Mouse (Mus musculus): Measurements from ENCODE around the gene Abhd6. TPM values are rescaled to one million over a fixed set of nuclear protein-coding genes. Genes with fewer than 3 reads are reported as not detected.

The Abhd6 gene
- polyA plus RNA-seq, 1 experiment from 2014 or later, result 36.1 TPM

GRCm38 (mm10) chr14:8092573-8092972 lies 89.9 kb downstream of the Abhd6 start:
- Histone ChIP-seq H3K36me3 (peaks cover 33% of the 10 kb centered on the region), H3K27me3 (no peaks in the 10 kb centered on the region), H3K9ac (no peak overlapping the region), H3K4me1 (replicated peaks) (peaks cover under 1% of the 10 kb centered on the region), H3K9me3 (no peaks in the 10 kb centered on the region), H3K4me2 (no peak overlapping the region), H3K27ac (replicated peaks) (no peak overlapping the region), H3K4me3 (no peak overlapping the region)
- 0 out of 2 replicates have a peak, but pooled peaks have one; percentile 49 for ATAC-seq (ENCODE audit: low FRiP score, low read depth)
- 96% methylated on average over 2 of the region's 2 CpGs for WGBS

- Histone ChIP-seq H3K36me3 (peaks cover 28% of the 10 kb centered on the region), H3K4me2 (no peak overlapping the region), H3K9ac (no peak overlapping the region), H3K27me3 (no peaks in the 10 kb centered on the region), H3K4me1 (replicated peaks) (peaks cover 4% of the 10 kb centered on the region), H3K9me3 (no peaks in the 10 kb centered on the region), H3K4me3 (no peak overlapping the region), H3K27ac (replicated peaks) (no peak overlapping the region)
- 27% methylated on average over 5 of the region's 5 CpGs for WGBS
- ATAC-seq (ENCODE audit: low FRiP score, low read depth), result no peak
Observed at GRCm38 (mm10) chr14:8093427-8093826, 90.7 kb downstream of the Abhd6 start.

- Histone ChIP-seq H3K9ac (no peak overlapping the region), H3K36me3 (peaks cover 12% of the 10 kb centered on the region; the same call in 1 of the 2 replicates), H3K27ac (replicated peaks) (no peak overlapping the region), H3K9me3 (no peaks in the 10 kb centered on the region), H3K4me3 (no peak overlapping the region), H3K4me1 (replicated peaks) (peaks cover 17% of the 10 kb centered on the region), H3K27me3 (no peaks in the 10 kb centered on the region), H3K4me2 (no peak overlapping the region)
- no peak for ATAC-seq (ENCODE audit: low FRiP score, low read depth)
- WGBS, result 68% methylated on average over 3 of the region's 3 CpGs
Observed at GRCm38 (mm10) chr14:8094931-8095561, 92.3 kb downstream of the Abhd6 start.

- Histone ChIP-seq H3K9ac (no peak overlapping the region), H3K9me3 (no peaks in the 10 kb centered on the region), H3K4me3 (no peak overlapping the region), H3K4me1 (replicated peaks) (peaks cover 19% of the 10 kb centered on the region), H3K27ac (replicated peaks) (no peak overlapping the region), H3K4me2 (no peak overlapping the region), H3K36me3 (peaks cover 7% of the 10 kb centered on the region; the same call in 1 of the 2 replicates), H3K27me3 (no peaks in the 10 kb centered on the region)
- no peak for ATAC-seq (ENCODE audit: low FRiP score, low read depth)
- WGBS, result 78% methylated on average over 7 of the region's 7 CpGs
Observed at GRCm38 (mm10) chr14:8095562-8095950, 92.9 kb downstream of the Abhd6 start.

GRCm38 (mm10) chr14:8097978-8098686 lies 95.4 kb downstream of the Abhd6 start, which contains the start of gene Pxk:
Gene Pxk, plus strand, starts transcription at chr14:8098211.
- WGBS, result under 1% methylated on average over 76 of the region's 89 CpGs
- peak; percentile 94 for ATAC-seq (ENCODE audit: low FRiP score, low read depth)

GRCm38 (mm10) chr14:8098687-8098995 lies 95.9 kb downstream of the Abhd6 start:
- Histone ChIP-seq H3K9ac (peak overlapping the region; percentile 90), H3K4me3 (peak overlapping the region; percentile 82), H3K27ac (replicated peaks) (peak overlapping the region; percentile 85), H3K4me1 (replicated peaks) (peaks cover 35% of the 10 kb centered on the region), H3K36me3 (no peaks in the 10 kb centered on the region), H3K9me3 (no peaks in the 10 kb centered on the region), H3K27me3 (no peaks in the 10 kb centered on the region), H3K4me2 (peak overlapping the region; percentile 71)
- under 1% methylated on average over 5 of the region's 5 CpGs for WGBS
- peak; percentile 13; the same call in 1 of the 2 replicates for ATAC-seq (ENCODE audit: low FRiP score, low read depth)

More at GRCm38 (mm10) chr14:8097978-8098686, 95.4 kb downstream of the Abhd6 start, which contains the start of gene Pxk:
- H3K9me3 ChIP-seq, result no peaks in the 10 kb centered on the region
- H3K4me3 ChIP-seq, result peak within 1 kb of the TSS; percentile 82
- no peaks in the 10 kb centered on the region for H3K27me3 ChIP-seq
- peak within 1 kb of the TSS; percentile 85 for H3K27ac ChIP-seq (replicated peaks)
- peaks cover 30% of the 10 kb centered on the region for H3K4me1 ChIP-seq (replicated peaks)
- H3K36me3 ChIP-seq, result no peaks in the 10 kb centered on the region
- peak within 1 kb of the TSS; percentile 90 for H3K9ac ChIP-seq
- peak within 1 kb of the TSS; percentile 71 for H3K4me2 ChIP-seq

- no peak for ATAC-seq (ENCODE audit: low FRiP score, low read depth)
Observed at GRCm38 (mm10) chr14:8099561-8100021, 96.9 kb downstream of the Abhd6 start.

GRCm38 (mm10) chr14:8101886-8102285 lies 99.2 kb downstream of the Abhd6 start:
- 82% methylated on average over 8 of the region's 8 CpGs for WGBS
- H3K27ac ChIP-seq (replicated peaks), result no peak overlapping the region
- no peaks in the 10 kb centered on the region for H3K9me3 ChIP-seq
- no peak for ATAC-seq (ENCODE audit: low FRiP score, low read depth)
- H3K36me3 ChIP-seq, result no peaks in the 10 kb centered on the region
- no peak overlapping the region for H3K4me2 ChIP-seq
- peaks cover 39% of the 10 kb centered on the region for H3K4me1 ChIP-seq (replicated peaks)
- H3K4me3 ChIP-seq, result no peak overlapping the region
- H3K9ac ChIP-seq, result no peak overlapping the region
- no peaks in the 10 kb centered on the region for H3K27me3 ChIP-seq

More at GRCm38 (mm10) chr14:8099561-8100021, 96.9 kb downstream of the Abhd6 start:
- no peak overlapping the region for H3K27ac ChIP-seq (replicated peaks)
- peak overlapping the region; percentile 90; the same call in 1 of the 2 replicates for H3K9ac ChIP-seq
- H3K4me3 ChIP-seq, result peak overlapping the region; percentile 82
- WGBS, result 65% methylated on average over 10 of the region's 10 CpGs
- peaks cover 39% of the 10 kb centered on the region for H3K4me1 ChIP-seq (replicated peaks)
- no peaks in the 10 kb centered on the region for H3K9me3 ChIP-seq
- H3K27me3 ChIP-seq, result no peaks in the 10 kb centered on the region
- H3K36me3 ChIP-seq, result no peaks in the 10 kb centered on the region
- H3K4me2 ChIP-seq, result peak overlapping the region; percentile 71

- Histone ChIP-seq H3K27me3 (no peaks in the 10 kb centered on the region), H3K9ac (no peak overlapping the region)
- 74% methylated on average over 12 of the region's 12 CpGs for WGBS
Observed at GRCm38 (mm10) chr14:8102676-8103075, 100.0 kb downstream of the Abhd6 start.

More at GRCm38 (mm10) chr14:8102676-8103075, 100.0 kb downstream of the Abhd6 start:
- ATAC-seq (ENCODE audit: low FRiP score, low read depth), result no peak
- no peaks in the 10 kb centered on the region for H3K36me3 ChIP-seq
- H3K4me3 ChIP-seq, result no peak overlapping the region
- no peaks in the 10 kb centered on the region for H3K9me3 ChIP-seq
- no peak overlapping the region for H3K4me2 ChIP-seq
- H3K4me1 ChIP-seq (replicated peaks), result peaks cover 37% of the 10 kb centered on the region
- no peak overlapping the region for H3K27ac ChIP-seq (replicated peaks)

Other genes with a start within 250 kb of the Abhd6 start
- 0.49 and 0.52 TPM in 2 replicates for gene Gm26661, start 211.3 kb upstream of the Abhd6 start, polyA plus RNA-seq (2015; fragmentation: Nextera tagmentation; extraction: Ambion mirVana)
- gene Flnb, start 184.9 kb upstream of the Abhd6 start, polyA plus RNA-seq (2015; fragmentation: Nextera tagmentation; extraction: Ambion mirVana), result 7.8 and 22.5 TPM in 2 replicates
- gene Gm45521, start 45.6 kb upstream of the Abhd6 start, polyA plus RNA-seq (2015; fragmentation: Nextera tagmentation; extraction: Ambion mirVana), result not detected in 2 replicates
- 0.04 and 0.12 TPM in 2 replicates for gene Dnase1l3, start 8.3 kb upstream of the Abhd6 start, polyA plus RNA-seq (2015; fragmentation: Nextera tagmentation; extraction: Ambion mirVana)
- 46.6 and 47.4 TPM in 2 replicates for gene Rpp14, start 77.5 kb downstream of the Abhd6 start, polyA plus RNA-seq (2015; fragmentation: Nextera tagmentation; extraction: Ambion mirVana)
- 67.0 and 69.9 TPM in 2 replicates for gene Pxk, start 95.3 kb downstream of the Abhd6 start, polyA plus RNA-seq (2015; fragmentation: Nextera tagmentation; extraction: Ambion mirVana)
- gene Pdhb, start 170.1 kb downstream of the Abhd6 start, polyA plus RNA-seq (2015; fragmentation: Nextera tagmentation; extraction: Ambion mirVana), result 248 and 260 TPM in 2 replicates
- gene Kctd6, start 211.2 kb downstream of the Abhd6 start, polyA plus RNA-seq (2015; fragmentation: Nextera tagmentation; extraction: Ambion mirVana), result 20.8 and 22.2 TPM in 2 replicates

All from hindbrain, embryonic 15.5 days (tissue).